Mouse (Mus musculus) left cerebral cortex, postnatal 25 days (tissue): ENCODE results near the gene Smap1. TPM values are rescaled to one million over a fixed set of nuclear protein-coding genes. Genes with fewer than 3 reads are reported as not detected.

Experiments
- DNase-seq, 2 experiments: peaks; one replicate each; pipeline ENCODE4 v3.0.0; 2022; ENCODE audit warnings: low spot score in 2 of 2, mixed read lengths in 1 of 2
- intact Hi-C: fragments of 180-260 bp; cut with DNase I; formaldehyde crosslinking; loops from one replicate; pipeline ENCODE4 v1.15.1; 2025
- total RNA-seq, 2 experiments: library from RNA; stranded (reverse); gene quantifications; 2 replicates each; pipeline ENCODE4 v1.2.3; 2021

Smap1 gene
- total RNA-seq, 2 experiments from 2014 or later, result 156 to 162 TPM

DNA sequence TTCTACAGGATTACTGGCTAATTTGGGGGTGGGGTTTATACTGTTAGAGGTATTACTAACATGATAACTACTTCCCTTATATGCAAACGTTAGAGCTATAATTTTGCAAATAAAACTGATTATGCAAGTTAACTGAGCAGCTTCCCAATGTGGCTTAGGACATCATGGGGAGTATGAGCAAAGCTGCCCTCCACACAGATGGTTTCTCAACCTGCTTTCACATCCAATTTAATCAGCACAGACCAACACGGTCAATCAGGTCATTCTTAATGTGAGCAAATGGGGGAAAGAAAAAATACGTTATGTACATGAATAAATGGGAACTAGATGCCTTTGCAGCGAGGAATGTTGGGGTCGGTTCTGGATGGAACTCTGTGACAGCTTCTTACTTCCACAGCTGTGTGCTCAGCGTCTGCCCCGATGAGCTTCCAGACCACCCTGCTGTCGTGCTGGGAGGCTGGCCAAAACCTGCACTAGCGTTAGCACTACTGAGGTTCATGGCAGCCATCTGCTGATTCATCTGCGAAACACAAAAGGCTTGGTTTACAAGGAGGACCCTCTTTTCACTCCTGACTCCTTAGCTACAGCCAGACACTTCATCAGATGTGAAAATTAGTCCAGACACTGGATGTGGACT, 76.0 kb downstream of the Smap1 start:
- intact Hi-C loops, result no loop called here
- no peak for DNase-seq

DNA sequence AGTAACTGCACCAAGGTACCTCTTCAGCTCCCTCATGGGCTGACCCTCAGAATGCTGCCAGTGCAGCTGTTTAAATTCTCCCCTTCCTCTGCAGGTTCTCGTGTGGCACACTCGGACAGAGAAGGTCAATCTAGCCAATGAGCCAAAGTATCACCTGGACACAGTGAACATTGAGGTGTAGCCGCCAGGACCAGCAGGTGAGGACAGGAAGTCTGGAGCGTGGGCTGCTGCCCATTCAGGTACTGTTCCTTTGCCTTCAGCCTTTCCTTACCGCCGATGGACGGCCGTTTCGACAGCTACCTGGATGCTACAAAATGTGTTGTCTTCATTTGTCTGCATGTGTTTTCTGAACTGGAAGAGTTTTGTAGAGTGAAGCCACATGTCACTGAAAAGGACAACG, 77.1 kb downstream of the Smap1 start:
- DNase-seq, result no peak
- intact Hi-C loops, result no loop called here

DNA sequence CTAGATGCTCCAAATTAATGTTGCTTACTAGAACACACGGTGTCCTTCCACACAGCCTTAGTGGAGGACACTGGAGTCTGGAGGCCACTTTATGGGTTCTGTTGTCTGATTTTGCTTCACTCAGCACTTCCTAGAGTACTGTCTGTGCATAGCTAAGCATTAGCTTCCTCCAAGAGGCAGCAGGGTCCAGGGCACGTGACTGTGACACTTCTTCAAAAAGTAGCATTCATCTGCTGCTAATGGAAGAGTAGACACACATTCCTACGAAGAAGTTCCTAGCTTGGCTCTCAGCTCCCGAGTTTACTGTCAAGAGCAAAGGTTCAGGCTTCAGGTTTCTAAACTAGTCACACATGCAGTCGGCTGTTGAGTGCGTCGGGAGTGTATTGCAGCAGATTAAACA, 78.3 kb downstream of the Smap1 start:
- intact Hi-C loops, result no loop called here

DNA sequence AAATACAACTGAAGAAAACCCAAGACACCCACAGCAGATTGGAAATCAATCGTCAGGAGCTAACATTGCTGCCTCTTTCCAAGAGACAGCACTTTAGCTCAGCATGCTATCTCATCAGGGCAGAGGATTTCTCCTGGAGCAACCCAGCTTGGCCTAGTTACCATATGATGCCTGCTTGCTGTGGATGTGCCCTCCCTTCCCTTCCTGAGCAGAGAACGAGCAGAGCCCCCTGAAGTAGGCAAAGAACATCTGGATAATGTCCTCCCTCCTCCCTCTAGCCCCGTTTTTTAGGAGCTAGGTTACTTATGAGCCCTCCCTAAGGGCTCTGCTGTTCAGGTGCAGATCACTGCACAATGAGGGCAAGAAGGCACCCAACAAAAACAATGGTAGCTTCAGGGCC, 79.5 kb downstream of the Smap1 start:
- no peak for DNase-seq
- intact Hi-C loops, result no loop called here

More for the DNA sequence above, 78.3 kb downstream of the Smap1 start:
- DNase-seq, result peak in 1 of 2 experiments; percentile 38

DNA sequence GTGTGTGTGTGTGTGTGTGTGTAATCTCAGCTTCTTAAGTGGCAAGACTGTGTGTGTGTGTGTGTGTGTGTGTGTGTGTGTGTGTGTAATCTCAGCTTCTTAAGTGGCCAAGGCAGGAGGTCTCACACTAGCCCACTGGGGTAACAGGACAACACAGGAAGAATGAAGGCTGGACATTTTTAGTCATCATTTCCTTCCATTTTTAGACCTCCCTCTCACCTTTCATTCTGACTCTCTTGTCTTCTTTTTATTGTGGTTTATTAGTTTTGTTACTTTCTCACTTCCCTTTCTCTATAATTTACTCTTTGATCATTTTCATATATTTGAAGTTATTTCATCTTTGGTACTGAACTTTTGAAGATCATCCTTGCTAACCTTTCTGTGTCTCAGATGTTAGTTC, 81.2 kb downstream of the Smap1 start:
- intact Hi-C loops, result no loop called here
- DNase-seq, result no peak

DNA sequence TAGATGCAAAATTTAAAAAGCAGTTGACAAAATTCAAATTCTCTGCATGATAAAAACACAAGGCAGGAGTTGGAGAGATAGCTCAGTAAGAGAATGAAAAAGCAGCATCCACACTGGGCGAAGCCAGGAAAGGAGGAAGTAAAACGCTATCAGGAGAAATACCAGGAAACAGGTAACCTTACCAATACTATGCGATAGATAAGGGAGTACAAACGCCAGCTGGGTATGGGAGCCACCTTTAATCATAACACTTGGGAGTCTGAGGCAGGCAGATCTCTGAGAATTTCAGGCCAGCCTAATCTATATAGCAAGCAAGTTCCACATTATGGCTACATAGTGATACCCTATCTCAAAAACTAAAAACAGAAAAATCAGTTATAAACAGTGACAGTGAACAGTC, 85.5 kb downstream of the Smap1 start:
- DNase-seq, result no peak
- intact Hi-C loops, result no loop called here

DNA sequence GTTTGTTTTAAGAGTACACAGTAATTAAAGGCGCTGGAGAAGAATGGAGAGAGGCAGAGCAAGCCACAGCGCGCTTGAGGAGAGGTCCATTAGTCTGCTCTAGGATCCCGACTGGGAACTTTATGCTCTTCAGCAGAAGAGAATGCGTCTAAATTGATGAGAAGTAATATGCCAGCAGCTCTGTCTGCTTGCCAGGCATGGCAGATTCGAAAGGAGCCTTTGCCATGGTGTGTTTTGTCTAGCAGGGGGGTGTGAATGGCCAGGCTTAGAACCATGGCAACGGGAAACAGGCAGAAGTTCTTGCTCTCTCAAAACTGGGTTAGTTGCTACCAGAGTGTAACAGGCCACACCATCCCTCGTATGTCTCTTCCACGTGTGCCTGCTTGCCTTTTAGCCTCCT, 87.3 kb downstream of the Smap1 start:
- DNase-seq, result peak in 1 of 2 experiments; percentile 31
- intact Hi-C loops, result loop anchor here (5.0 kb wide), 1 partner anchor 172 kb away; the partner anchor contains the start of gene Sdhaf4

DNA sequence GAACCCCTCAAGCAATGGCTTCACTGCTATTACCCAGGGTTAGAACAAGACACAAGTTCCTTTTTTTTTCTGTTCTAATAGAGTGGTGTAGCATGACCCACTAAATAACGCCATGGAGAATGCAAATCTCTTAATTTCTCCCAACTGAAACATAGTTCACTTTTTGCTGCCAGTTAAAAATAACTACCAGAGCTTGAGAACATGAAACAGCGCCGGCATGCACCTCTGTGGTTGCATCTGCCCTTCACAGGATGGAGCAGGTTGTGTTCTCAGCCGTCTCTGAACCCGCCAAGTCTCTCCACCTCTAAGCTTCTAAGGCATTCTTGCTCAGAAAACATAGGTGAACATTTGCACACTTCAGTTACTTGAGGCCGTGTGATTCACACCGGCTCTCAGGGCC, 87.9 kb downstream of the Smap1 start:
- no peak for DNase-seq
- intact Hi-C loops, result loop anchor here (5.0 kb wide), 1 partner anchor 173 kb away; the partner anchor contains the start of gene Sdhaf4

DNA sequence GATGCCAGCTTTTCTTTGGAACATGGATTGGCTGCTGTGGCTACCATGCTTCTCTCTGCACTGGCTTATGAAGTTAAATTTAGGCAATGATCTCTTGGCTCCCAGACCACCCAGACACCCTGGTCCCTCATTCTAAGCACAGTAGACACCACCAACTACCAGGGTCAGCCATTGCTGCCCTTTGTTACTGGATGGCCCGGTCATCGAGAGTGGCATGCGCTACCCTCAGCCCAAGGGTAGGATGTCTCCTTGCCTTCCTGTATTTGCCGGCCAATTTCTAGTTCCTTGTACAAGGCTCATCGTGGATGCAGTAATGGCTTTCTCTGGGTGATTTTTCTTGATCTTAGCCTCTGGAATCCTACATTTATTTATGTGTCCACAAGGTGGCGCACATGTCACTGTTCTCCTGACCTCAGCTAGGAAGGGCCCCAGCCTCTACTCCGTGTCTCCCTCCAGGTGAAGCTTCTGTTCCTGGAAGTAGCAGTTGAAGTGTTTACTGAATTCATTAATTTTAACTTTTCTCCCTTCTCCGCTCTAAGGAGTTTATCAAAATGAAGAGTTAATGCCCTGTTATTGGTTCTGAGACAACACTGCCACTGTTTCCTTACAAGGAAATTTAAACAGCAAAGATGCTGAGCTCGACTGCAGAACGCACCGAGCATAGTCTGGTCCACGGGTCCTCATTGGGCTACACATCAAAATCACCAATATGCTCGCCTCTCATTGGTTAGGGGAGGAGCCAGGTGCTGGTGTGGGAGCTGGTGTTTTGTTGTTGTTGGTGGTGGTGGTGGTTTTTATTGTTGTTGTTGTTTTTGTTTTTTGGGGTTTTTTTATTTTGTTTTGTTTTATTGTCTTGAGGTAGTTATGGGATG, 95.0 kb downstream of the Smap1 start:
- intact Hi-C loops, result loop anchor here (5.0 to 10.0 kb wide), 3 partner anchors 210 to 418 kb away; no protein-coding TSS in a partner anchor
- peak; percentile 60 to 64 for DNase-seq

DNA sequence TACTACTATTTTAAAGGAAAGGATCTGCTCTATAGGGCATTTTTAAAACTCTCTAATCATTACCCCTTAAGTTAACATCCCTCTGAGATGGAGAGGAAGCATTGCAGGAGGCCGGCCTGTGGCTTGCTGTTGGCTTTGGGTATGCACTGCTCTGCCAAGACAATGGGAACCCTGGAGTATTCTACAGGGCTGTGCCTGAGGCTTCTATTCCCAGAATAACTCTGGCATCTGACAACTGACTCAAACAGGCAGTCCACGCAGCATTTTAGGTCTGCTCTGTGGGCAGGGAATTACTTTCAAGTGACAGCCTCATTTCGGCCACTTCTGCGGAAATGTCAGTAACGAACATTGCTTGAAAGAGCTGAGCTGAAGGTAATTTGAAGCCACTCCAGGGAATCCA, 100.5 kb downstream of the Smap1 start:
- no peak for DNase-seq
- intact Hi-C loops, result loop anchor here (10.0 kb wide), 1 partner anchor 423 kb away; no protein-coding TSS in a partner anchor

DNA sequence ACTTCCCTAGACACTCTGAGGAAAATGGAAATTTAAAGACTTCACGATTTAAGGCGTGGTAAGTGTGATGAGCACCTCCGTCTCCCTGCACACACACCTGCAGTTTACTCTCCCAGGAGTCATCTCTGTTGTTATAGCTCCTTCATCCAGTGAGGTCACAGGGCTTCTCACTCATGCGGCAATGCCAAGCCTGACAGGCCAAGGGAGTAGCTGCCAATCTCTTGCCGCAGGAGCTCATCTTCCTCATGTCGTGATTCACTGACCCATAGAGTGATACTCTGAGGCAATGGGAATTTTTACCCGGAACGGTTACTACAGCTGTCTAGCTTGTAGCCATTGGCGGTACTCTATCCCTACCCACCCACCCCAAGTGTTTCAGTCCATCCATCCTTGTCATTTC, 123.8 kb downstream of the Smap1 start:
- intact Hi-C loops, result no loop called here
- no peak for DNase-seq

Other genes with a start within 250 kb of the Smap1 start
- gene B3gat2, start 160.6 kb downstream of the Smap1 start, total RNA-seq, result 10 to 100 TPM in 1 of 2 experiments, 1 to 10 TPM in 1; 8.4 to 10.2 TPM
- 10 to 100 TPM; 53.2 to 54.1 TPM for gene Sdhaf4, start 83.3 kb upstream of the Smap1 start, total RNA-seq
- 10 to 100 TPM; 27.1 to 31.0 TPM for gene Fam135a, start 178.0 kb upstream of the Smap1 start, total RNA-seq